Mouse (Mus musculus) kidney, adult 18-20 months (tissue): ENCODE data around the gene Rec8.

Source experiments
- DNase-seq: peaks from one replicate; pipeline ENCODE4 v3.0.0; 2021

The Rec8 gene

GRCm38 (mm10) chr14:55596036-55596690 lies 21.7 kb upstream of the Rec8 start:
- DNase-seq: no peak

DNA sequence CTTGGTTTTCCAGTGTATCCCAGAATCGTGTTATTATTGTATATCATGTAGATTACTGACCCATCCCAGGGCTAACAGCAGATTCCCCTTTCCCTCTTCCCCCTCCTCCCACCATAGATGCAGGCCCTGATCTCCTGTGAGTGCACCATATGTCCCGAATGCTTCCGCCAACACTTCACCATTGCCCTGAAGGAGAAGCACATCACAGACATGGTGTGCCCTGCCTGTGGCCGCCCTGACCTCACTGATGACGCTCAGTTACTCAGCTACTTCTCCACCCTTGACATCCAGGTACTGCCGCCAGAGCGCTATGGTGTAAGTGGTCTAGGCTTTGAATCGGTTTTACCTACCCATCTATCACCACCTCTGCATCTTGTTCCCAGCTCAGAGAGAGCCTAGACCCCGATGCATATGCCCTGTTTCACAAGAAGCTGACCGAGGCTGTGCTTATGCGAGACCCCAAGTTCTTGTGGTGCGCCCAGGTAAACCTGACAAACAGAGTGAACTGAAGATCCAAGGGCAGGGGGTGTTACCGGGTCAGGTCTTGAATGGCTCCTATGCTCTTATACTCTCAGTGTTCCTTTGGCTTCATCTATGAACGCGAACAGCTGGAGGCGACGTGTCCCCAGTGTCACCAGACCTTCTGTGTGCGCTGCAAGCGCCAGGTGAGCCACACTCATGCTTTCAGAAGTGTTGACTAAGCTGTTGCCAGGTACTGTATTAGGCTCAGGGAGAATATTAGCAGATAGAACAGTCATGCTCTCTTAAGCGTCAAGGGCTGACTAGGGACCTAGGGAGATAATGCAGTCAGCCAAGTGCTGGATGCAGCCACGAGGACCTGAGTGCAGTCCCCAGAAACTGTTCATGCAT lies 19.1 kb upstream of the Rec8 start:
- DNase-seq: no peak

GRCm38 (mm10) chr14:55603271-55603632 lies 14.6 kb upstream of the Rec8 start, which contains the start of gene Irf9:
TSS of gene Irf9 (plus strand) at chr14:55603571.
- no peak for DNase-seq

DNA sequence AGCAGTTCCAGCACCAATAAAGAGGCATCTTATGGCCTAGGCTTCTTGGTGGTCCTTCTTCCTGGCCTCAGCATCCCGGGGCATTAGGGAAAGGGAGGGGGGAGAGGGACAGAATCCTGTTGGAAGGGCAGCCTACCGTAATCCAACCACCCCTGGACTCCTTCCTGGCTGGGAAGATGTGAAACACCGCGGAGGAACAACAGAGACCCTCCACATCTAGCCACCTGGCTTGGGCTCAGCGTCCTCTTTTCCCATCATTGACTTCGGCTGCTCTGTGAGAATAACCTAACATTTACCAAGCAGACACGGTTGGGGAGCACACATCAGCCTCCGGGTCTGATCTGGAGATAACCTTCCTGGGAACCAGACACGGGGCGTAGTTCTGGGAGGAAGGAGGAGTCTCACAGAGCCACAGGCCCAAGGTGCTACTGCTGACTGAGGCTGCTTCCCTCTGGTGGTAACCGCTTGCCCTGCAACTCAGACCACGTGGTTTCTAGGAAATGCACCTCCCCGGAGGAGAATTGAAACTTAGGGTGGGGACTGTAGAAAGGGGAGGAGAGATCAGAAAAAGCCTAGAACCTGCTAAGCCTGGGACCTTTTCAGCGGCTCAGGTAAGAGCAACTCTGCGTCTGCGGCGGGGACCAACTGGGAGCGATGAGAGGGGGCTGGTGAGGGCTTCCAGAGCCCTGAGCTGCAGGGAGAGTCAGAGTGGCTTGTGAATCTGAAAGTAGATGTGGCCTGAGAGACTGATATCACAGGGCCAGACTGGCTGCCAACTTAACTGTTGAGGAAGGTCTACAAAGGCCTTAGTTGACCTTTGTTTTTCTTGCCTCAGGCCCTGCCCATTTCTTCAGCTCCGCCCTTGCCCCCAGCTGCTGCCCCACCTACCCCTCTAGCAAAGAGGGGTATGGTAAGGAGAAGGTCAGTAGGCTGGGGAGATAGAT lies 13.9 kb upstream of the Rec8 start:
- DNase-seq: peak; percentile 95

DNA sequence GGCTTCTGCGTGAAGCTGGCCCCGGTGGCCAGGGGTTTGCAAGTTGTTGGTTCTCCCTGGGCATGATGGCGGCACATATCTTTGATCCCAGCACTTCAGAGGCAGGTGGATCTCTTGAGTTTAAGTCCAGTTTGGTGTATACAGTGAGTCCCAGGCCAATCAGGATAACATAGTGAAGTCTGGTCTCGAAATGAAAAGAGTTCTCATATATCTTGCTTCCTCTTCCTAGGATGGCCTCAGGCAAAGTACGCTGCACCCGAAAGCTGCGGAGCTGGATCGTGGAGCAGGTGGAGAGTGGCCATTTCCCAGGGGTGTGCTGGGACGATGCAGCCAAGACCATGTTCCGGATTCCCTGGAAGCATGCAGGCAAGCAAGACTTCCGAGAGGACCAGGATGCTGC lies 13.0 kb upstream of the Rec8 start:
- DNase-seq: no peak

DNA sequence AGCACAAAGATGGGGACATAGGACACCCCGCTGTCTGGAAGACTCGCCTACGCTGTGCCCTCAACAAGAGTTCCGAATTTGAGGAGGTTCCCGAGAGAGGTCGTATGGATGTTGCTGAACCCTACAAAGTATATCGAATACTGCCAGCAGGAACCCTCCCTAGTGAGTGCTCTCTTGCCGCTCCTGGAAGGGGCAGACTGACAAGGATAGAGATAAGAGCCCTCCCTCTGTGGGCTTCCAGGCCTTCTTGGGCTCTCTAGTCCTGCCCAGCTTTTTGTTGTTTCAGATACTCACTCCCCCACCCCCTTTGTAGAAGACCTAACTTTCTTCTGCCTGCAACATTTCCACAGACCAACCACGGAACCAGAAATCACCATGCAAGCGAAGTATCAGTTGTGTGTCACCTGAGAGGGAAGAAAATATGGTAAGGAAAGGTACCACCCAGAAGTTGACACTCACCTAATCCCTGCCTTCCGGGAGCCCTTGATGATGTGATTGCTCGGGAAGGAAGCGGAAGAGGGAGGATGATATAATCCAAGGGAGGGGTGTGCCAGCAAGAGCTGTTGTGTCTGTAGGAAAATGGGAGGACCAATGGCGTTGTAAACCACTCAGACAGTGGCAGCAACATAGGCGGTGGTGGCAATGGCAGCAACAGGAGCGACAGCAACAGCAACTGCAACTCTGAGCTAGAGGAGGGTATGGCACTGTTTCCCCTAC lies 11.9 kb upstream of the Rec8 start:
- no peak for DNase-seq

DNA sequence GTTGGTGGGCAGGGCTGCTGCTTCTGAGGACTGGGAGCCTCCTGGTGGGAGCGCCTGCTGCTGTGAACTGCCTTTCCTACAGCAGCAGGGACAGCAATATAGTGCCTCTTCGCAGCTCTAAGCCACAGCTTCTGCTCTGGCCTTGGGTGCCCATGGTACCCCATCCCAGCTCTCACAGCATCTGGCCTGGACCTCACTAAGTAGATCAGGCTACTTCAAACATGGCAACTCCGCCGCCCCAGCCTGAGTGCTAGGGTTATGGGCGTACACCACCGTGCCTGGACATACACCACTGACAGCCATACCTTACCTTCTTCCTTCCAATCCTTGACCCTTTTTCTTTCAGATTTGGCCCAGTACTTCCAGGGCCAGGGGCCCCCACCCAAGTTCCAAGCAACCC lies 9.5 kb upstream of the Rec8 start:
- DNase-seq: no peak

DNA sequence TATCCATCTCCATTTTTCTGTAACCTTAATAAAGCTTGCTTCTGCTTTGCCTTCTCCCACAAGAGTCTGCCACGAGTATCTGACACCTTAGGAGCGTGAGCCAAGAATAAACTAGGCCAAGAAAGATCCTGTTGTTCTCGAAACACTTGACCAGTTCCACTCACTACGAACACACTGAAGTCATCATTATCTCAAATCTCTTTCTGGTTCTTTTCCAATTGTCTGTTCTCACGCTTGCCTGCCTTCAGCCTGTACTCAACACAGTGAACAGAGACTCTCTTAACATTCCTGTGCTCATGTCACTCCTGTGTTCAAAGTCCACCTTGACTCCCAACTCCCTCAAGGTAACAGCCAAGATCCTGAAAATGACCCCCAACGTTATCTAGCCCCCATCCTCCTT lies 4.5 kb upstream of the Rec8 start:
- DNase-seq: no peak

GRCm38 (mm10) chr14:55614565-55615178 lies 3.2 kb upstream of the Rec8 start:
- DNase-seq: no peak

DNA sequence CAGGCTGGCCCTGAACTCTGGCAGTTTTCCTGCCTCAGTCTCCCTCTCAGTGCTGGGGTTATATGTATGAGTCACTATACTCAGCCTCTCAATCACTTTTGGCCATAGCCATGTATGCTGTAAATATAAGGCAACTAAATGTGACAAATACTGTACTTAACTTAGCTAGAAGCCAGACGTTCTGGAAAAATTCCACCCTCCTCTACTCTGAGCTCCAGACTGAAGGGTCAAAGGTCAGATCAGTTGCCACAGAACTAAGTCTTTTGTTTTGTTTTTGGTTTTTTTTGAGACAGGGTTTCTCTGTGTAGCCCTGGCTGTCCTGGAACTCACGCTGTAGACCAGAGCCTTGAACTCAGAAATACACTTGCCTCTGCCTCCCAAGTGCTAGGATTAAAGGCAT lies 2.0 kb upstream of the Rec8 start:
- no peak for DNase-seq

- no peak for DNase-seq
Observed at GRCm38 (mm10) chr14:55616844-55617243, 993 bp upstream of the Rec8 start.

DNA sequence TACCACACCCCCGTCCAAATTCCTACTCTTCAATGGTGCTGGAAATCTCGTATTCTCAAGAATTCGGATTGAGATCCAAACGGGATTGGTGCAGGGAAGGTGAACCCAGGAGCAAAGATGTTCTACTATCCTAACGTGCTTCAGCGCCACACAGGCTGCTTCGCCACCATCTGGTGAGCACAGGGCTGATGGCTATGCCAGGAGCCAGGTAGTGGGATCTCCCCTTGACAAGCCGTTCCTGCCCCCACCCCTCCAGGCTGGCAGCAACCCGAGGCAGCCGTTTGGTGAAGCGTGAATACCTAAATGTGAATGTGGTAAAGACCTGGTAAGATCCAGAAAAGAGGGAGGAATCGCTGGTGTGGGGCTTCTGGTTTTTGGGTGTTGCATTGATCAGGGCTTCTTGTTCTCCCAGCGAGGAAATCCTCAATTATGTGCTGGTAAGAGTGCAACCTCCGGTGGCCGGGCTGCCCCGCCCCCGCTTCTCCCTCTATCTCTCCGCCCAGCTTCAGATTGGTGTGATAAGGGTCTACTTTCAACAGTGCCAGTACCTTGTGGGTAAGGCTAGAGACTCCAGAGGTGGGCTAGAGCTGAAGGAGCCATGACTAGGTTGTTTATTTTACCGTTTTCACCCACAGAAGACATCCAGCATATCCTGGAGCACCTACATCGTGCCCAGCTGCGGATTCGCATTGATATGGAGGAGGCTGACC lies 804 bp downstream of the Rec8 start:
- no peak for DNase-seq

- no peak for DNase-seq
Observed at GRCm38 (mm10) chr14:55628077-55628827, 10.4 kb downstream of the Rec8 start.

DNA sequence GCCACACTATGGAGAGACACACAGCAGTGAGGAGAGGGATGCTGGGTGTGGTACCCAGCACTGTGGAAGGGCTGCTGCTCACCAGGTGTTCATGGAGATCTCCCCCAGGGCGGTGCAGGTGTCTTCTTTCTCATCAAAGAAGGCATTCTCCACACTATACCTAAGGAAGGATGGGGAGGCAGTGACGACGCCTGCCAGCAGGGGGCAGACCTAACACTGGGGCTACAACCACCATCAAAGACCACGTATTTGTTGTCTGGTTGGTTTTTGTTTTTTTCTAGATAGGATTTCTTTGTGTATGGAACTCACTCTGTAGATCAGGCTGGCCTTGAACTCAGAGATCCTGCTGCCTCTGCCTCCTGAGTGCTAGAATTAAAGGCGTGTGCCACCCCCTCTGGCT lies 11.5 kb downstream of the Rec8 start:
- DNase-seq: peak; percentile 71

DNA sequence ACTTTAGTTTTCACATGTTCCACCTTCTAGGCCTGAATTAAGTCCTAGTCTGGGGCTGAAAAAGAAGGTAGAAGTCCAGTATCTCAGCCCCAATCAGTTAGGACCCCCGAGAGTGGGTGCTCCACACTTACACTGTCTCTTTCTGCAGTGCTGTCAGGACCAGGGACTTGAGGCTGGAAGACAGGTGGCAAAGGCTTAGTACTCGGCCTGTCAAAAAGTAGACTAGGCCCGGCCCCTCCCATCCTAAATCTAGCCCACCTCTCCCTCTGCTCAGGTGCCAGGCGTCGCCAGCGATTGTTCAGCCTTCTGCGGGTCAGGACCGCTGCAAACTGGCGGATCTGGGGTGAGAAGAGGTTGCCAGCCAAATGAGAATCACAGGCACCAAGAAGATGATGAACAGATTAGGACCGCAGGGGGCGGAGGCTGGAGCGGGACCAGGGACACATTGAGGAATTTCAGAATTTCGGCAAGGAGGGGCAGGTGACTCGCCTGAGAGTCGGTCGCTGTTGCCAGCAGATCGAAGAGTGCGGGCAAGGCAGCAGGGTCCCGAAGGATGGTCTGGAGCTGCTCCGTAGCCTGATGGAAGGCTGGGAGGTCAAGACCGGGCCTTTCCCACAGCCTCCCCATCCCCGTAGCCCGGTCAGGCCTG lies 17.2 kb downstream of the Rec8 start:
- no peak for DNase-seq

DNA sequence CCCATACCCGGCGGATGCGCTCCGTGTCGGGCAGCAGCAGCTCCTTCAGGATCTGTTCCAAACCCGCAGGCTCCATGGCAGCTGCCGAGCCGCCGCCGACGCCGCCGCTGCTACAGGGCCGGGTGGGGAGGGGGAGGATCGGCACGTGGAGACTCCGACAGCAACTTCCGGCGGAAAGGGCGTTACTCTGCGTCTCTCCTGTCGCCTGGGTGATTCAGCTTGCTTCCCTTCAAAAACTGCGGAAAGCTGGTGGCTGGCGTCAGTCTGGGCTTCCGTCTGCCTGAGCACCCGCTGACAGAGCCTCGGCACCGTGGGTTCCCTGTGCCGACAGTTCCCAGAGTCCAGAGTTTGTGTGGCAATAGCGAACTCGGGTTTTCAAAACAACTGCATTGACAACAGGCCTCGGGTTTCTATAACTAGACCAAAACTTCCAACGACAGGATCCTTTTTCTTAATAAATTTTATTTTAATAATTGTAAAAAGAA lies 17.7 kb downstream of the Rec8 start, which contains the start of gene Ipo4:
TSS of gene Ipo4 (minus strand) at position 435 of the 485 bp plus-strand sequence.
- DNase-seq: peak; percentile 87

GRCm38 (mm10) chr14:55637795-55638194 lies 20.0 kb downstream of the Rec8 start, which contains the start of gene Gm49378:
TSS of gene Gm49378 (minus strand) at chr14:55637895.
- no peak for DNase-seq

GRCm38 (mm10) chr14:55640816-55641215 lies 23.0 kb downstream of the Rec8 start:
- DNase-seq: no peak

- no peak for DNase-seq
Observed at GRCm38 (mm10) chr14:55641291-55641690, 23.5 kb downstream of the Rec8 start.

DNA sequence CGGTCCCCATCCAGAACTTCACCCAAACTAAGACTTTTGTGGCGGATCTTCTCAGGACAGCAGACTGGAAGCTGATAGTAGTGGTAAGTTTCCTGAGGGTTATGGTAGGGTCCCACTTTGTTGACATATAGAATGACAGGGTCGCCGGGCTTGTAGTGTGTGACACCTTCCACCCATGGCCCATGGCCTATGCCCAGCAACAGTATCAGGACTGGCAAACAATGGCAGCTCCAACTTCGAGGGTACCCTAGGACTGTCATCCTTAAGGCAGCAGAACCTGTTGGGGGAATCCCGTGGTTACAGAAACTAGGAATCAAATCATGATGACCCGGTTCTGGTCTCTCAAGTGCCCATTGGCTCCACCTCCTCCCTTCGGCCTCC lies 24.8 kb downstream of the Rec8 start:
- no peak for DNase-seq
